ENCODE assay signal across 10 mouse cellular contexts in the genomic region with DNA sequence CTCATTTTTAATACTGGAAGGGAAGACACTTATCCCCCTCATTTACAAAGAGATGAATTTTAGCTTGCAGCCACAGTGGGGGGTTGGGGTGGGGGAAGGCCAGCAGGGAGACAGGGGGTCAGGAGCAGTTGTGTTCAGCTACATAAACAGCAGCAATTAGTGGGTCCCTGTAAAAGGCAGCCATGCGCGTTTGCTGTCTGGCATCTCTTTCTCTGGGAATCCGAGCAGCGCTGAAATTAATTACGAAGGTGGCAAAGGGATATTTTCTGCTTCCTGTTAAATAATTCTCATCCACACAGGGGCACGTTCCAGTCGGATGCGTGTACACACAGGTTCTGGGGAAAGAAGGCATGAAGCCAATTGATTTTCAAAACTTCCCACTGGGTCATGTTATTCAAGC. TPM values are rescaled to one million over a fixed set of nuclear protein-coding genes. Genes with fewer than 3 reads are reported as not detected.
A peak's percentile ranks its signal among the peaks of the same experiment; 100 is the strongest.
DNase-seq lines count a peak whose midpoint lies in the region; ATAC-seq and TF ChIP-seq lines count a peak whose summit lies in the region.
"Had no signal": no experiment of that assay in that cellular context is flagged by ENCODE, and none has a peak within 500 bp of the region (broad histone marks: within the 10 kb centered on the region; RNA-seq: fewer than 3 reads in every experiment).

No protein-coding gene starts in this region.

- H3K36me3 ChIP-seq in hindbrain, embryonic 16.5 days (ENCODE audit: control insufficient read depth, insufficient read depth, low read length), result no peaks in the 10 kb centered on the region
- H3K36me3 ChIP-seq in neural tube, embryonic 14.5 days (ENCODE audit: control insufficient read depth, insufficient read depth, low read length), result no peaks in the 10 kb centered on the region
- H3K36me3 ChIP-seq: liver, embryonic 13.5 days had no signal

- H3K27ac ChIP-seq in embryonic fibroblast, embryonic 13.5 days (ENCODE audit: insufficient read depth, low read length), result peak overlapping the region; percentile 31; the same call in 1 of the 2 replicates
- peak overlapping the region; percentile 61 for H3K27ac ChIP-seq in hindbrain, embryonic 16.5 days (ENCODE audit: low read depth, low read length)
- H3K27ac ChIP-seq in neural tube, embryonic 14.5 days (ENCODE audit: low read depth, low read length), result peak overlapping the region; percentile 60
- H3K27ac ChIP-seq: liver, embryonic 13.5 days had no signal

- no peak for TF ChIP-seq CTCF in embryonic fibroblast, embryonic 13.5 days (IDR thresholded peaks at IDR 0.05; ENCODE audit: borderline replicate concordance, insufficient read depth, low read length)

- peak; percentile 39 to 57 for DNase-seq in kidney, postnatal 4 days
- DNase-seq in kidney, postnatal 10 days, result no peak
- no peak for DNase-seq in frontal cortex, adult 2 months (ENCODE audit: extremely low spot score in 1 of 2, low spot score in 1 of 2)
- DNase-seq in cerebellum, adult 18-20 months, result no peak
- DNase-seq: gastrocnemius, postnatal 25 days; liver, embryonic 13.5 days had no signal

- peaks cover 6% of the 10 kb centered on the region; the same call in 1 of the 2 replicates for H3K4me1 ChIP-seq in embryonic fibroblast, embryonic 13.5 days (ENCODE audit: control insufficient read depth, insufficient read depth, low read length)
- peaks cover 42% of the 10 kb centered on the region for H3K4me1 ChIP-seq in hindbrain, embryonic 16.5 days (ENCODE audit: control insufficient read depth, insufficient read depth, low read depth, low read length)
- peaks cover 40% of the 10 kb centered on the region for H3K4me1 ChIP-seq in neural tube, embryonic 14.5 days (ENCODE audit: control insufficient read depth, insufficient read depth, low read length)

- no peak overlapping the region for H3K9ac ChIP-seq in hindbrain, embryonic 16.5 days (ENCODE audit: low read depth, low read length)
- H3K9ac ChIP-seq in neural tube, embryonic 14.5 days (replicated peaks; ENCODE audit: low read depth, low read length), result no peak overlapping the region
- H3K9ac ChIP-seq: liver, embryonic 13.5 days had no signal

- ATAC-seq in hindbrain, embryonic 16.5 days, result peak; percentile 29
- ATAC-seq in neural tube, embryonic 14.5 days (ENCODE audit: low read depth), result peak; percentile 47
- no peak for ATAC-seq in cerebellum, adult (ENCODE audit: insufficient number of reproducible peaks, low FRiP score, low TSS enrichment)

- no peak for TF ChIP-seq POLR2A in embryonic fibroblast, embryonic 13.5 days (IDR thresholded peaks at IDR 0.05; ENCODE audit: low read depth, low read length)

- 12% methylated on average over 8 of the region's 8 CpGs for WGBS in hindbrain, embryonic 16.5 days
- WGBS in neural tube, embryonic 14.5 days, result 6% methylated on average over 8 of the region's 8 CpGs

- H3K9me3 ChIP-seq in hindbrain, embryonic 16.5 days (ENCODE audit: control insufficient read depth, low read length), result no peaks in the 10 kb centered on the region
- H3K9me3 ChIP-seq in neural tube, embryonic 14.5 days (ENCODE audit: control insufficient read depth, low read length), result no peaks in the 10 kb centered on the region
- H3K9me3 ChIP-seq: liver, embryonic 13.5 days had no signal

- no peak overlapping the region for H3K4me3 ChIP-seq in embryonic fibroblast, embryonic 13.5 days (ENCODE audit: insufficient read depth, low read length)
- H3K4me3 ChIP-seq in hindbrain, embryonic 16.5 days (ENCODE audit: low read length), result no peak overlapping the region
- H3K4me3 ChIP-seq in neural tube, embryonic 14.5 days (ENCODE audit: low read depth, low read length), result no peak overlapping the region
- H3K4me3 ChIP-seq: liver, embryonic 13.5 days had no signal

- 0 out of 2 replicates have a peak overlapping the region, but pooled peaks have one; percentile 4 for H3K4me2 ChIP-seq in hindbrain, embryonic 16.5 days (ENCODE audit: low read length)
- no peak overlapping the region for H3K4me2 ChIP-seq in neural tube, embryonic 14.5 days (ENCODE audit: low read depth, low read length)
- H3K4me2 ChIP-seq: liver, embryonic 13.5 days had no signal

- H3K27me3 ChIP-seq in hindbrain, embryonic 16.5 days (replicated peaks; ENCODE audit: control insufficient read depth, insufficient read depth, low read length), result no peaks in the 10 kb centered on the region
- H3K27me3 ChIP-seq in neural tube, embryonic 14.5 days (ENCODE audit: control insufficient read depth, insufficient read depth, low read length), result no peaks in the 10 kb centered on the region
- H3K27me3 ChIP-seq: liver, embryonic 13.5 days had no signal

RNA-seq across cellular contexts. Expression of a gene that starts 35.7 kb away (rescaled TPM):
- polyA plus RNA-seq in embryonic fibroblast, embryonic 13.5 days (2011; ENCODE audit: insufficient read length, low read depth, missing spikeins), result 3.6 and 8.2 TPM in 2 replicates
- 4.7 and 7.2 TPM in 2 replicates for polyA plus RNA-seq in hindbrain, embryonic 16.5 days (2015; fragmentation: Nextera tagmentation; extraction: Ambion mirVana)
- polyA plus RNA-seq in neural tube, embryonic 14.5 days (2014; fragmentation: Nextera tagmentation; extraction: Ambion mirVana), result 7.4 and 8.0 TPM in 2 replicates
- polyA plus RNA-seq in frontal cortex, adult 2 months (2012; rRNA removed), result 7.6 and 8.0 TPM in 2 replicates

Comparison
In these comparisons a context has a peak if more than half of its experiments do, and no peak if none do; other contexts are left out.
1. DNase-seq: peak in kidney, postnatal 4 days (2 of 2); none in kidney, postnatal 10 days (single experiment), frontal cortex, adult 2 months (0 of 2) and cerebellum, adult 18-20 months (0 of 2).
2. Peak in every context shown above with its lines, with median percentiles within 50 percentile points of each other: H3K27ac ChIP-seq.